Mouse (Mus musculus): ENCODE data around the gene Rnf144a. TPM values are rescaled to one million over a fixed set of nuclear protein-coding genes. Genes with fewer than 3 reads are reported as not detected.

Gene Rnf144a
- polyA plus RNA-seq, 1 experiment, result 12.0 TPM

DNA sequence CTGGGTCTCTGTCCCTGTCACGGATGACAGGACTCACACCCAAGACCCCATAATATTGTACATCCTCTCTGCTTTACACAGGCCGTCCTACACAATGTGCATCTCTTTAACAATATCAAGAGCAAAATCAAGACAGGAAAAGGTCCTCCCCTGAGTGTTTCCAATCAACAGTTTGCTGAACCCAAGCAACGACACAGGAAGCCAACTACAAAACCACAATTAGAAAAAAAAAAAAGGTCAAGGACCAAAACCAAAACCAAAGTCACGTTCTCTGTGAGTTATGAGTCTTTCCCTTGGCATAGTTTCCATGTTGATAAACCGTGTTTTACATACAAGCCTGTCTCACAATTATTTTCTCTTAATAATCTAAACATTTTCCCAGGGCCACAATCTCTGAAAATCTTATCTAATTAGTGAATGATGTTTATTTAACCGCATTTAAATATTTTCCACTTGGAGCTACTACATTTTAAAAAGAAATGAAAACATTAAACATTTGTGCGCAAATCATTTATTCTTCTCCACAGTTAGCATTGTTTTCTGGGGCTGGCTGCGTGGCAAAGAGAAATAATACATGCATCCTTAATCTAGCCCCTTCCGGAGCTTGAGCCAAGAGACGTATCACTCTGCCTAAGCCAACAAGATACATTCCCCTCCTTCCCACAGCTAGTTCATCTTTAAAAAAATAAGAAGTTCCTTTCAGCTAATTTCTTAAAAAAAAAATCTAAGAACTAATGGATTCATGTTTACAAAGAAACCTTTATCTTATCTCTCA lies 13.2 kb downstream of the Rnf144a start:
- TF ChIP-seq POLR2A (IDR thresholded peaks at IDR 0.05; ENCODE audit: control insufficient read depth, extremely low read depth, insufficient read depth, low read length, poor library complexity), result no peak
- TF ChIP-seq CTCF (IDR thresholded peaks at IDR 0.05; ENCODE audit: borderline replicate concordance, control insufficient read depth, extremely low read depth, insufficient read depth, low read length, poor library complexity), result no peak
- DNase-seq, result peak; percentile 24
- WGBS, result 28% methylated on average over 10 of the region's 10 CpGs
- no peaks in the 10 kb centered on the region for H3K27me3 ChIP-seq (ENCODE audit: control insufficient read depth, insufficient read depth, low read length)
- peaks cover 29% of the 10 kb centered on the region for H3K4me1 ChIP-seq (replicated peaks; ENCODE audit: control insufficient read depth, insufficient read depth, low read length)
- H3K27ac ChIP-seq (ENCODE audit: control insufficient read depth, insufficient read depth, low read length), result peak overlapping the region; percentile 31; the same call in 1 of the 2 replicates
- H3K36me3 ChIP-seq (ENCODE audit: control insufficient read depth, insufficient read depth, low read length), result no peaks in the 10 kb centered on the region
- H3K4me3 ChIP-seq (ENCODE audit: control insufficient read depth, insufficient read depth, low read length), result no peak overlapping the region

DNA sequence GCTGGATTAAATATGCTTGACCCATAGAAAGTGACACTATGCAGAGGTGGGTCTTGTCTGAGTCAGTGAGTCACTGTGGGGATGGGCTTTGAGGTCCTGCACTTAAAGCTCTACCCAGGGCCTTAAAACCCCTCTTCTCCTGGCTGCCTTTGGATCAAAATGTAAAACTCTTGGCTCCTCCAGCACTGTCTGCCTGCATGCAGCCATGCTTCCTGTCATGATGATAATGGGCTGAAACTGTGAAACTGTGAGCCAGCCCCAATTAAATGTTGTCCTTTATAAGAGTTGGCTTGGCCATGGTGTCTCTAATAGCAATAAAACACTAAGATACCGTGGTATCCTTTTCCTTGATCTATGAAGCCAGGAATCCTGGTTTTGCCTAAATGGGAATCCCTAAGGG lies 13.8 kb downstream of the Rnf144a start:
- Histone ChIP-seq H3K36me3 (ENCODE audit: control insufficient read depth, insufficient read depth, low read length) (no peaks in the 10 kb centered on the region), H3K27me3 (ENCODE audit: control insufficient read depth, insufficient read depth, low read length) (no peaks in the 10 kb centered on the region), H3K4me3 (ENCODE audit: control insufficient read depth, insufficient read depth, low read length) (no peak overlapping the region), H3K27ac (ENCODE audit: control insufficient read depth, insufficient read depth, low read length) (peak overlapping the region; percentile 31), H3K4me1 (replicated peaks; ENCODE audit: control insufficient read depth, insufficient read depth, low read length) (peaks cover 29% of the 10 kb centered on the region)
- DNase-seq, result no peak
- TF ChIP-seq CTCF (IDR thresholded peaks at IDR 0.05; ENCODE audit: borderline replicate concordance, control insufficient read depth, extremely low read depth, insufficient read depth, low read length, poor library complexity) (no peak), POLR2A (IDR thresholded peaks at IDR 0.05; ENCODE audit: control insufficient read depth, extremely low read depth, insufficient read depth, low read length, poor library complexity) (no peak)
- WGBS, result 44% methylated on average over 1 of the region's 1 CpGs

DNA sequence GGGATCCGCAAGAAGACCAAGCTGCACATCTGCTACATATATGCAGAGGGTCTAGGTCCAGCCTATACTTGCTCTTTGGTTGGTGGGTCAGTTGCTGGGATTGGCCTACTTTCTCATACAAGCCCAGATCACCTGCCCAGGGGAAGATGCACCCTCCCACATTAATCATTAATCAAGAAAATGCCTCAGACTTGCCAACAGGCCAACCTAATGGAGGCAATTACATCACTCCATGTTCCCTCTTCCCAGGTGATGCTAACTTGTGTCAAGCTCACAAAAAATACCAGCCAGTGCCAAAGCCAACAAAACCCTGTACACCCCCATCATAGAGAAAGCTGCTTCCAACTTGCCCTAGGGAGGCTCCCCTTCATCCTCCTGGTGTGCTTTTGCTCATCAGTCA lies 14.3 kb downstream of the Rnf144a start:
- peak overlapping the region; percentile 31; the same call in 1 of the 2 replicates for H3K27ac ChIP-seq (ENCODE audit: control insufficient read depth, insufficient read depth, low read length)
- H3K27me3 ChIP-seq (ENCODE audit: control insufficient read depth, insufficient read depth, low read length), result no peaks in the 10 kb centered on the region
- DNase-seq, result no peak
- no peak overlapping the region for H3K4me3 ChIP-seq (ENCODE audit: control insufficient read depth, insufficient read depth, low read length)
- 95% methylated on average over 1 of the region's 1 CpGs for WGBS
- TF ChIP-seq POLR2A (IDR thresholded peaks at IDR 0.05; ENCODE audit: control insufficient read depth, extremely low read depth, insufficient read depth, low read length, poor library complexity), result no peak
- TF ChIP-seq CTCF (IDR thresholded peaks at IDR 0.05; ENCODE audit: borderline replicate concordance, control insufficient read depth, extremely low read depth, insufficient read depth, low read length, poor library complexity), result no peak
- no peaks in the 10 kb centered on the region for H3K36me3 ChIP-seq (ENCODE audit: control insufficient read depth, insufficient read depth, low read length)
- H3K4me1 ChIP-seq (replicated peaks; ENCODE audit: control insufficient read depth, insufficient read depth, low read length), result peaks cover 29% of the 10 kb centered on the region

DNA sequence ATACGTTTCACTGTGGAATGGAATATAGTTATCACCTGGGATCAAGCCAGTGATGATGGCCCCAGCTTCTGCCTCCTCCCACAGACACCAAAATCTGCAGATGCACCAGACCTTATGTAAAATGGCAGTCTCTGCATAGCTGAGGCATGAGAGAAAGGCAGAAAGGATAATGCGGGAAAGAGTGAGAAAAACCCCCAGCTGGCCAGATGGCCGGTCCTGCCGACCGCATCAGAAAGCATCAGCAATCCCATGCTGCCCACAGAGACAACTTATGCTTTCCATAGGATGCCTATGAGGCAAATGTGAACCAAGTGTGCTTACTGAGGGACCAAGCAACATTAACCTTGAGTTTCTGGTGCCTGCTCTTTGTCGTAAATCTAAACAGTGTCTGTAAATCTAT lies 15.7 kb downstream of the Rnf144a start:
- H3K27ac ChIP-seq (ENCODE audit: control insufficient read depth, insufficient read depth, low read length), result no peak overlapping the region
- H3K4me1 ChIP-seq (replicated peaks; ENCODE audit: control insufficient read depth, insufficient read depth, low read length), result peaks cover 23% of the 10 kb centered on the region
- TF ChIP-seq POLR2A (IDR thresholded peaks at IDR 0.05; ENCODE audit: control insufficient read depth, extremely low read depth, insufficient read depth, low read length, poor library complexity) (no peak), CTCF (IDR thresholded peaks at IDR 0.05; ENCODE audit: borderline replicate concordance, control insufficient read depth, extremely low read depth, insufficient read depth, low read length, poor library complexity) (no peak)
- H3K4me3 ChIP-seq (ENCODE audit: control insufficient read depth, insufficient read depth, low read length), result no peak overlapping the region
- DNase-seq, result no peak
- WGBS, result 94% methylated on average over 6 of the region's 6 CpGs
- no peaks in the 10 kb centered on the region for H3K27me3 ChIP-seq (ENCODE audit: control insufficient read depth, insufficient read depth, low read length)
- no peaks in the 10 kb centered on the region for H3K36me3 ChIP-seq (ENCODE audit: control insufficient read depth, insufficient read depth, low read length)

DNA sequence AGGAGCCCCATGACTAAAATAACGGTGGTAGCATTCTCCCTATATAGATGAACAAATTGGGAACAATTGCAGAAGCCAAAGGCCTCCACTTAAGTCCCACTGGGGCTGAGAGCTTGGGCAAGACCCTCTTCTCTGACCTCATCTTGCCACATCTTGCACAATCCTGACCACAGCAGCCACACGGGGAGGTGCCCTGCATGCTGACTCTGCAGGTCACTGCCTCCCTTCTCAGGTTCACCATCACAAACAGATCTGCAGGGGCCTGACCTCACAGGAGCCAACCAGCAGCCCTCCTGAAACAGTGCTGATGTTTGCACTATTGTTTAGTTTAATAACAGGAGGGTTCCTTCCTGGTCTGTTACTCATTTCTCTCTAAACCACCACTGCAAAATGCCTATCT lies 16.5 kb downstream of the Rnf144a start:
- peaks cover 21% of the 10 kb centered on the region for H3K4me1 ChIP-seq (replicated peaks; ENCODE audit: control insufficient read depth, insufficient read depth, low read length)
- no peaks in the 10 kb centered on the region for H3K36me3 ChIP-seq (ENCODE audit: control insufficient read depth, insufficient read depth, low read length)
- no peak overlapping the region for H3K27ac ChIP-seq (ENCODE audit: control insufficient read depth, insufficient read depth, low read length)
- TF ChIP-seq POLR2A (IDR thresholded peaks at IDR 0.05; ENCODE audit: control insufficient read depth, extremely low read depth, insufficient read depth, low read length, poor library complexity) (no peak), CTCF (IDR thresholded peaks at IDR 0.05; ENCODE audit: borderline replicate concordance, control insufficient read depth, extremely low read depth, insufficient read depth, low read length, poor library complexity) (no peak)
- no peak overlapping the region for H3K4me3 ChIP-seq (ENCODE audit: control insufficient read depth, insufficient read depth, low read length)
- H3K27me3 ChIP-seq (ENCODE audit: control insufficient read depth, insufficient read depth, low read length), result no peaks in the 10 kb centered on the region
- WGBS, result 18% methylated on average over 2 of the region's 2 CpGs
- no peak for DNase-seq

DNA sequence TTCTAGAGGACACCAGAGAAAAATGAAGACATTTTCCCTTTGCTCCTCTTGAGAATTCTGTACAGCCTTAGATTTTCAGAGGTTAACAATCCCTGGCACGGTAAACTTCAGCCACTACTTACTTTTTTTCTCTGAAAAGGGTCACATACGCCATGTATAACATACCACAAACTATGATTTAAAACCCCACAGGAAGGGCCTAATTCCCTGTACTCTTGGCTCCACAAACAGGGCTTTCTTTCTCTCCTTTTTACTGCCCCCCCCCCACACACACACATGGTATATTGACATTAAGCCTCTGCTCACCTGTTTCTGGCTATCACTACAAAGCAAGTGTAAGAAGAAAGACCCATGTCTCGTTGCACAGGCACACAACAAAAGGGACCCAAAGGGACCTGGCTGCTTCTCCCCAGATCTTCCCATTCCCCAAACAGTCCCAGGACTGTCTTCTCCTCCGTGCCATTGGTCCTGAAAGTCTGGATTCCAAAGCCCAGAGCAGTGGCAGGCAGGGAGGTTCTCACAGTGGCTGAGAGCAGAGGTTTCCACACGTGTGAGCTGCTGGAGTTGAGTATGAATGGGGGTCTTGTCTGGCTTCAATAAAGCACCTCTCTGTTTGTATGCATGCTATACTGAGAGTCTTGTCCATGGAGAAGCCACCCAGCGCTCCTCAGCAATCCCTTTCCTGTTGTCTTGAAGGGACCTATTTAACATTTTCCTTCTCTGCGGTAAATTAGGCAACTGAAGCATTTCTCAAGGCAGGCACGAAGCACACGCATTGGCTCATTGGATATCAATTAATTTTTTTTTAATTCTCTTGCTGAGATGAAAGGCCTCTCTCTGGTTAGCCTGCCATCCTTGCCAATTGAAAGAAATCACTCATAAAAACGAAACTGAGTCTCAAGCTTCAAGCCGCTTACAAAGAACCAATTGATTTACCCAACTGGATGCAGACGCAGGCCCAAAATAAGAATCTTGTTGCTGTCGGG lies 20.3 kb downstream of the Rnf144a start:
- Histone ChIP-seq H3K27me3 (ENCODE audit: control insufficient read depth, insufficient read depth, low read length) (no peaks in the 10 kb centered on the region), H3K4me3 (ENCODE audit: control insufficient read depth, insufficient read depth, low read length) (no peak overlapping the region), H3K27ac (ENCODE audit: control insufficient read depth, insufficient read depth, low read length) (no peak overlapping the region), H3K4me1 (replicated peaks; ENCODE audit: control insufficient read depth, insufficient read depth, low read length) (peaks cover 3% of the 10 kb centered on the region; the same call in 1 of the 2 replicates), H3K36me3 (ENCODE audit: control insufficient read depth, insufficient read depth, low read length) (no peaks in the 10 kb centered on the region)
- DNase-seq, result no peak
- no peak for TF ChIP-seq POLR2A (IDR thresholded peaks at IDR 0.05; ENCODE audit: control insufficient read depth, extremely low read depth, insufficient read depth, low read length, poor library complexity)
- no peak for TF ChIP-seq CTCF (IDR thresholded peaks at IDR 0.05; ENCODE audit: borderline replicate concordance, control insufficient read depth, extremely low read depth, insufficient read depth, low read length, poor library complexity)
- WGBS, result 91% methylated on average over 13 of the region's 13 CpGs
